Mouse (Mus musculus) forebrain, embryonic 16.5 days (tissue): ENCODE results near the gene Zdhhc18. TPM values are rescaled to one million over a fixed set of nuclear protein-coding genes. Genes with fewer than 3 reads are reported as not detected.

Experiments used
- ATAC-seq: fragments of 200-750 bp; cut with Nextera tagmentation; 2 replicates; pipeline ENCODE4 v1.8.0; 2017; ENCODE audit warnings: mild to moderate bottlenecking, moderate library complexity
- H3K27ac ChIP-seq: fragments of 300-500 bp; sonication (generic); 2 replicates; pipeline ENCODE4 v1.5.1; 2014; ENCODE audit warnings: low read length, control low read depth
- H3K27me3 ChIP-seq: fragments of 300-500 bp; sonication (generic); replicated peaks from 2 replicates; pipeline ENCODE4 v1.6.1; 2014; ENCODE audit warnings: low read length; ENCODE audit not compliant: control insufficient read depth, insufficient read depth
- H3K36me3 ChIP-seq: fragments of 300-500 bp; sonication (generic); 2 replicates; pipeline ENCODE4 v1.6.1; 2014; ENCODE audit not compliant: control insufficient read depth, insufficient read depth
- H3K4me1 ChIP-seq: fragments of 300-500 bp; sonication (generic); replicated peaks from 2 replicates; pipeline ENCODE4 v1.6.1; 2014; ENCODE audit warnings: low read length; ENCODE audit not compliant: control insufficient read depth, insufficient read depth
- H3K4me2 ChIP-seq: fragments of 300-500 bp; sonication (generic); 2 replicates; pipeline ENCODE4 v1.6.1; 2014; ENCODE audit warnings: mild to moderate bottlenecking, low read length, control low read depth
- H3K4me3 ChIP-seq: fragments of 300-500 bp; sonication (generic); replicated peaks from 2 replicates; pipeline ENCODE4 v1.5.1; 2014; ENCODE audit warnings: mild to moderate bottlenecking, low read length, control low read depth
- H3K9ac ChIP-seq: fragments of 300-500 bp; sonication (generic); replicated peaks from 2 replicates; pipeline ENCODE4 v1.6.1; 2014; ENCODE audit warnings: low read depth, low read length, control low read depth
- H3K9me3 ChIP-seq: fragments of 300-500 bp; sonication (generic); 2 replicates; pipeline ENCODE4 v1.6.1; 2016; ENCODE audit warnings: low read length; ENCODE audit not compliant: control insufficient read depth
- WGBS: fragments of 180-500 bp; shearing (Covaris S2); extraction: QIAGEN DNeasy Blood & Tissue Kit; methylation state at CpG from one replicate; pipeline ENCODE4 v1.1.7; 2014; 5-methylcytosine and 5-hydroxymethylcytosine counted together
- polyA plus RNA-seq: library from polyadenylated mRNA; unstranded; fragments of >200 nt; fragmentation: Nextera tagmentation; extraction: Ambion mirVana; gene quantifications from 2 replicates; pipeline ENCODE4 v1.2.1, GENCODE M21; 2015

Zdhhc18 gene
- polyA plus RNA-seq, 1 experiment from 2014 or later = 4.5 TPM

DNA sequence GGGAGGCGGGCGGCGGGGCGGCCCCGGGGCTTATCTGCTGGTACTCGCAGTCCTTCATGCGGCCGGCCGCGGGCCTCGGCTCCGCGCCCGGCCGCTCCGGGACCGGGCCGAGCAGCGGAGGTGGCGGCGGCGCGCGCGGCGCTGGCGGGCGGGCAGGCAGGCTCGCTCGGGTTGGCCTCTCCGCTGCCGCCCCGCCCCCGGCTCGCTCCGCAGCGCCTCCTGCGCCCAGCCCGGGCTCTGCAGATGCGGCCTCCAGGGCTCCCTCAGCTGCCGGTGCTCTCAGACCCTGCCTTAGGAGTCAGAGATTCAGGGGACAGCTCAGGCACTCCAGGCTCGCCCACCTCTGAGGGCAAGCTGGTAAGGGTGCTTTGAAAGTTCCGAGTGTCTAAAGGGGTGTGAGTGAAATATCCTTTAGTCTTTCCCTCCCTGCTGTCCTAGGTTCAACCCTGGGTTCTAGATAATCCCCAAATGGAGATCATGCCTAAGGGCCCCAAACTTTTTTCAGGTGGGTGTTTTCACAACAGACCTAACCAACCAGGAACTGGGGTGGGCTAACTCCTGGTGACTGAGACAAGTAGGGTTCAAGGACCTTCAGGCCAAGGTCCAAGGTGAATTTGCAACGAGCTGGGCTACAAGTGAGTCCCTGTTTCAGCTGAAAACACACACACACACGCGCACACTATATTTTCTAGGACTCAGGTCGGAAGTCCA, 16.5 kb downstream of the Zdhhc18 start:
- Histone ChIP-seq H3K9ac (peak overlapping the region; percentile 94), H3K27ac (peak overlapping the region; percentile 84), H3K36me3 (no peaks in the 10 kb centered on the region), H3K9me3 (no peaks in the 10 kb centered on the region), H3K4me1 (peaks cover 17% of the 10 kb centered on the region), H3K27me3 (no peaks in the 10 kb centered on the region), H3K4me3 (peak overlapping the region; percentile 77), H3K4me2 (peak overlapping the region; percentile 93; the same call in 1 of the 2 replicates)
- peak; percentile 97 for ATAC-seq
- 9% methylated on average over 40 of the region's 47 CpGs for WGBS

DNA sequence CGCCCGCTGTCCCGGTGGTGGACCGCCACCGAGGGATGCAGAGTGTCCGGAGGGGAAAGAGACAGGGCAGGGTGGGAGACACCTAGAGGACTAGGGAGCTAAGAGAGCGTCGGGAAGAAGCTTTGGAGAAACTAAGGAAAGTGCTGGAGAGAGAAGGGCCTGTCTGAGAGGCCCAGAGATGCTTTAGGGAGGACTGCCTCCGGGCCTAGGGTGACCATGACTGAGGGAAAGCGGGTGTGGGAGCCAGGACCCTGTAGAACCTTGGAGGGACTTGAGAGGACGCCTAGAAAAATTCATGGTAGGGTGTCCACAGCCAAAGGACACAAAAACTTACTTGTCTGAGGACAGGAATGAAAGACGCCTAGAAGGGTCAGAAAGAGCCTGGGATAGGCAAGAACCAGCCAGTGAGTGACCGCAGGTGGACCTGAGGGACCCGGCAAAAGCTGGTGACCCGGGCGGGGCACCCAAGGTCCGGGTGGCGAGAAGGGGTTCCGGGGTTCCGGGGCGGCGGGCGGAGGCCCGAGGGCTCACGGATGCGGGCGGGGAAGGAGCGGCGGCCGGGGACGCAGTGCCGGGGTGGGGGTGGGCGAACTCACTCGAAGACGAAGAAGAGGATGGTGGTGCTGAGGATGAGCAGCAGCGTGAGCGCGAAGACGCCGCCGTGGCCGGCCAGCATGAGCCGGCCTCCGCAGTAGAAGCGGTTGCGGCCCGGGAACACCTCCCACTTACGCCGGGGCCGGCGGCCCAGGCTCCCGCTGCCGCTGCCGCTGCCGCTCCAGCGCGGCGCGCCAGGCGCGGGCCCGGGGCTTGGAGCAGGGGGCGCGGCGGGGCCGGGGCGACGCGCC, 17.2 kb downstream of the Zdhhc18 start:
- peak; percentile 80 for ATAC-seq
- under 1% methylated on average over 52 of the region's 69 CpGs for WGBS
- no peaks in the 10 kb centered on the region for H3K9me3 ChIP-seq
- H3K4me1 ChIP-seq = peaks cover 17% of the 10 kb centered on the region
- no peaks in the 10 kb centered on the region for H3K27me3 ChIP-seq
- H3K9ac ChIP-seq = peak overlapping the region; percentile 94
- peak overlapping the region; percentile 77 for H3K4me3 ChIP-seq
- H3K36me3 ChIP-seq = no peaks in the 10 kb centered on the region
- H3K27ac ChIP-seq = peak overlapping the region; percentile 84
- H3K4me2 ChIP-seq = peak overlapping the region; percentile 93

DNA sequence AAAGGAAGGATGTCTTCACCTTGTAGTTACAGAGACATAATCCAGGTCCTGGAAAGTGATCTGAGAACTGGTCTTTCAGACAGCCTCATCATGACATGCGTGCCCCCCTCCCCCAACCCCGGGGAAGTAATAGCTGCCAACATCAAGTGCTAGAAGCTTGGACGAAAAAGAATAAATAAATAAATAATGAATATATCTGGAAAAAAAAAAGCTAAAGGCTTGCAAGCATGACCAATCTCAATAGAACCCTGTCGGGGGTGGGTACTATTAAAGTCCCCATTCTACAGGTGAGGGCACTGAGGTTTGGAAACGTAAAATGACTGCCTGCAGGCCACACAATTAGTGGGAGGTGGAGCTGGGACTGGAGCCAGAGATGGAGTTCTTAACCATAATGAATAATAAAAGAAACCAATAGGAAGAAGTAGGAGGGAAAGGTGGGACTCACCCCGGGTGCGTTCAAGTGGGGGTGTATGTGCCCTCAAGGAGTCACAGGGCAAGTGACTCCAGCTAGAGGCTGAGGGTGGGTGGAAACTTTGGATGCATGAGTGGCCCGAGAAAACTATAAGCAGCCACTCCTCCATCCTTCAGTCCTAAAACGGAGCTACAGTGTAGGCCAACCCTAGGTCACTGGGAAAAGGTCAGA, 18.1 kb downstream of the Zdhhc18 start:
- H3K9me3 ChIP-seq = no peaks in the 10 kb centered on the region
- H3K36me3 ChIP-seq = 0 out of 2 replicates have a peak, but pooled peaks cover 2% of the 10 kb centered on the region
- no peak overlapping the region for H3K27ac ChIP-seq
- 35% methylated on average over 9 of the region's 9 CpGs for WGBS
- peak overlapping the region; percentile 94 for H3K9ac ChIP-seq
- no peaks in the 10 kb centered on the region for H3K27me3 ChIP-seq
- no peak for ATAC-seq
- peaks cover 17% of the 10 kb centered on the region for H3K4me1 ChIP-seq
- peak overlapping the region; percentile 77 for H3K4me3 ChIP-seq
- H3K4me2 ChIP-seq = peak overlapping the region; percentile 93

DNA sequence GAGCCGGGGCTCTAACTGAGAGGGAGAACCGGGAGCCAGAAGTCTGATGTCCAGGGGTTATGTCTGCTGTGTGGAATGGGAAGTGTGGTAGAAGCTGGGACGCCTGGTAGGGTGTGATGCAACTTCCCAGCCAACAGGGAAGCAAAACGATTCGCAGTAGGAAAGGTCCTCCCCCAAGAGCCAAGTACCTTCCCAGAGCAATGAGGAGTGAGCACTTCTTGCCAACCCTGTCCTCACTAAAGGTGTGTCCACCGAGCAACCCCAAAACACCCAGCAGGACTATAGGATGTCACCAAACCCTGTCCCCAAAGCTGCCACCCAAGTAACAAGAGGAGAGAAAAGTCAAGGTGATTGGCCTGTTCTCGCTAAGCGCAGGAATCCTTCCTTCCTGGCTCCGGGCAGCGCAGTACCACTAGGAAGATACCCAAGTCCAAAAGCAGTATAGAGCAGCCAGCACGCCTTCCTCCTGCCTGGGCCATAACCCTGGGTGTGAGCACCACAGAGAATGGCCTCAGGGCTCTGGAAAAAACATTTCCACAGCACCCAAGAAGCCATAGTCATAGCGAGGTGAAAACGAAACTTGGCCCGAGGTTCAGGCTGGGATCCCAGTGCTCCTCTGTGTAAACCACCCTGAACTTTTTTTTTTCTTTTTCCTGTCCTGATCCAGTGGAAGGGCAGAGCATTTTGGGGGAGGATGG, 18.7 kb downstream of the Zdhhc18 start:
- Histone ChIP-seq H3K4me1 (peaks cover 17% of the 10 kb centered on the region), H3K27me3 (no peaks in the 10 kb centered on the region), H3K4me2 (no peak overlapping the region; the same call in 1 of the 2 replicates), H3K27ac (no peak overlapping the region), H3K9ac (0 out of 2 replicates have a peak overlapping the region, but pooled peaks have one; percentile 10), H3K4me3 (no peak overlapping the region), H3K36me3 (peaks cover 4% of the 10 kb centered on the region; the same call in 1 of the 2 replicates), H3K9me3 (no peaks in the 10 kb centered on the region)
- no peak for ATAC-seq
- WGBS = 81% methylated on average over 14 of the region's 14 CpGs

DNA sequence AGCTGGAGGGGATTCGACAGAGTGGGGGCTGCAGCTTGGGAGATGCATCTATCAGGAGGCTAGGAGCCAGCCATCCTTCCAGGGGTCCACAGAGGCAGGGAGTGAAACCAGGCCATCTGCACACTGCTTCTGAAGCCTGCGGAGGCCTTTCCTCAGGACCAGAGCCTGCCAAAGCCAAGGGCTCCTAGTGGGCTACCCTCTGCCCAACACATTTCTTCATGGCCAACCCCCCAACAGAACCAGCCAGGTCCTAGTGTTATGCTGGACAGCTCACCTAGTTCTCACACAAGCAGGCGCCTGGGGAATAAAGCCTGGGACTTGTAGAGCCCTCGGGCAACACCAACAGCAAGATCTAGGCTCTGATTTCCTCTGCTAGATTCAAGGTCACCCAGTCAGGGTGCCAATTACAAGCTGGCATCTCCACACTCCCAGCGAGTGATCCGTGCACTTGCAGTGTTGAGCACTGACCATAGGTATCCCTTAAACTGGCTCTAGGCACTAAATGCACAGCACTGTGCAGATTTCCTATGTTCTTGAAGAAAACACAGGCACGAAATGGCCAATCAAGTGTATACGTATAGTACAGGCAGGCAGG, 19.5 kb downstream of the Zdhhc18 start:
- Histone ChIP-seq H3K9me3 (no peaks in the 10 kb centered on the region), H3K27ac (no peak overlapping the region), H3K27me3 (no peaks in the 10 kb centered on the region), H3K4me1 (peaks cover 17% of the 10 kb centered on the region), H3K4me3 (no peak overlapping the region), H3K4me2 (no peak overlapping the region), H3K9ac (no peak overlapping the region), H3K36me3 (peaks cover 7% of the 10 kb centered on the region; the same call in 1 of the 2 replicates)
- no peak for ATAC-seq
- 91% methylated on average over 8 of the region's 8 CpGs for WGBS

DNA sequence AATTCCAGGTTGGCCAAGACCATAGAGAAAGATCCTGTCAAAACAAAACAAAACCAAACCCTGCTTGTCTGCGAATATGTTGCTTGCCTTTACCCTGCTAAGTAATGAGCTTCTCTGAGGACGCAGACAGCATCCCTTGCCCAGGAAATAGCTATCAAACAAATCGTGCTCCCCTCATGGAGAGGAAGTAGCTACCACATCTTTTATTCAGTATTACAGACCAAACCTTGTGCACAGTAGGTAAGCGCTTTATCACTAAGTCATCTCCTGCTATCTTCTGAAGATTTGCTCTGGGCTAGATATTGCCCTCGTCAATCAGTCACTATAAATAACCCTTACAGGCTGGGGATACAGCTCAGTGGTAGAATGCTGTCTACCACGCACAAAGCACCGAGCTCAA, 20.8 kb downstream of the Zdhhc18 start:
- no peak overlapping the region for H3K27ac ChIP-seq
- no peaks in the 10 kb centered on the region for H3K27me3 ChIP-seq
- no peaks in the 10 kb centered on the region for H3K9me3 ChIP-seq
- no peak overlapping the region for H3K4me2 ChIP-seq
- peaks cover 9% of the 10 kb centered on the region for H3K36me3 ChIP-seq
- H3K4me1 ChIP-seq = peaks cover 17% of the 10 kb centered on the region
- ATAC-seq = no peak
- no peak overlapping the region for H3K4me3 ChIP-seq
- WGBS = 91% methylated on average over 7 of the region's 7 CpGs
- H3K9ac ChIP-seq = no peak overlapping the region

DNA sequence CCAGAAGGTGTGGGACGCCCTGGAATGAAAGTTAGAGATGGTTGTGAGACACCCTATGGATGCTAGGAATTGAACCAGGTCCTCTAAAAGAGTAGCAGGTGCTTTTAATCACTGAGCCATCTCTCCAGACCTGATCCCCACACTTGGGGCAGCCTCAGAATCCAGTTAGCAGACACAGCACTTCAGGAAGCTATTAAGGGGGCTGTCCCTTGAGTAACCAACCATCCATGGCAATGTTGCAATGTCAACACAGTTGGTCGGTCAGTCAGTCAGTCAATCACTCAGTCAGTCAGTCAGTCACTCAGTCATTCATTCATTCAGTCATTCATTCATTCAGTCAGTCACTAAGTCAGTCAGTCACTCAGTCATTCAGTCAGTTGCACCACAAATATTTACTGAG, 21.4 kb downstream of the Zdhhc18 start:
- H3K4me1 ChIP-seq = peaks cover 17% of the 10 kb centered on the region
- 92% methylated on average over 2 of the region's 2 CpGs for WGBS
- no peak overlapping the region for H3K4me2 ChIP-seq
- no peak overlapping the region for H3K9ac ChIP-seq
- H3K4me3 ChIP-seq = no peak overlapping the region
- H3K27me3 ChIP-seq = no peaks in the 10 kb centered on the region
- H3K27ac ChIP-seq = no peak overlapping the region
- no peaks in the 10 kb centered on the region for H3K9me3 ChIP-seq
- ATAC-seq = no peak
- peaks cover 9% of the 10 kb centered on the region for H3K36me3 ChIP-seq

DNA sequence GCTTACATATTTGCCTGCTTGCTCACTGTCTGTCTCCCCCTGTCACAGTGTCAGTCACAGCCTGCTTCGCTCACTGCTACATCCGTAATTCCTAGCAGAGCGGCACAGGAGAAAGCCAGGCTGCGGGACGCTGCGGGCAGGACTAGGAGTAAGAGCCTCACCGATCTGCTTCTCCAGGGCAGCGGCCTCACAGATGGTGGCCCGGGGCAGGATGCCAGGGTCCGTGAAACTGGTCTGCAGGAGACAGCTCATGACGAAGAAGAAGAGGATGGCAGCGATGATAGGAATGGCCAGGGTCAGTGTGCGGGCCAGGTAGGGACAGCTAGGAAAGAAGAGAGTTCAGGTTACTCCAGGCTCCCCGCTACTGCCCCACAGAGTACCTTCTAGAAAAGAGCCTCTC, 22.9 kb downstream of the Zdhhc18 start:
- no peaks in the 10 kb centered on the region for H3K27me3 ChIP-seq
- peaks cover 9% of the 10 kb centered on the region for H3K36me3 ChIP-seq
- H3K4me2 ChIP-seq = no peak overlapping the region
- H3K9ac ChIP-seq = no peak overlapping the region
- H3K27ac ChIP-seq = no peak overlapping the region
- ATAC-seq = no peak
- H3K4me3 ChIP-seq = no peak overlapping the region
- no peaks in the 10 kb centered on the region for H3K9me3 ChIP-seq
- peaks cover 10% of the 10 kb centered on the region for H3K4me1 ChIP-seq
- 91% methylated on average over 14 of the region's 14 CpGs for WGBS
